Mouse (Mus musculus) ES-E14 (cell line): ENCODE measurements at regions not wholly inside any gene's neighbourhood (a gene's known extent, or its start where the extent isn't known, plus 50 kb on each side); places are given as distances from the start of the nearest gene placed in this dataset.

Experiments used
- DNase-seq: peaks from one replicate; pipeline ENCODE4 v3.0.0-alpha.2; 2013; ENCODE audit warnings: low read depth, low spot score
- H3K27ac ChIP-seq: 2 replicates; pipeline ENCODE4 v1.5.1; 2012; ENCODE audit warnings: low read depth, mild to moderate bottlenecking, low read length, moderate library complexity, mixed read lengths; ENCODE audit not compliant: poor library complexity, insufficient read depth, severe bottlenecking
- H3K36me3 ChIP-seq: 2 replicates; pipeline ENCODE4 v1.6.1; 2012; ENCODE audit warnings: mild to moderate bottlenecking, low read length, moderate library complexity, mixed read lengths; ENCODE audit not compliant: control insufficient read depth, poor library complexity, insufficient read depth, severe bottlenecking
- H3K4me1 ChIP-seq, 2 experiments: fragments of 150-350 bp in 1 of 2; sonication (generic) in 1 of 2; 2 replicates each; pipeline ENCODE4 v1.6.1; 2012; ENCODE audit warnings: low read length in 2 of 2, mild to moderate bottlenecking in 1 of 2, mixed read lengths in 1 of 2; ENCODE audit not compliant: control insufficient read depth in 2 of 2, insufficient read depth in 2 of 2, poor library complexity in 1 of 2
- H3K4me3 ChIP-seq, 2 experiments: fragments of 150-350 bp in 1 of 2; sonication (generic) in 1 of 2; 2 replicates each; pipeline ENCODE4 v1.5.1; 2012; ENCODE audit warnings: low read length in 2 of 2, low read depth in 1 of 2, mild to moderate bottlenecking in 1 of 2, mixed read lengths in 1 of 2; ENCODE audit not compliant: insufficient read depth in 1 of 2, poor library complexity in 1 of 2, severe bottlenecking in 1 of 2
- H3K9ac ChIP-seq: 2 replicates; pipeline ENCODE4 v1.6.1; 2012; ENCODE audit warnings: low read depth, mild to moderate bottlenecking, low read length, mixed read lengths; ENCODE audit not compliant: poor library complexity, insufficient read depth, severe bottlenecking
- H3K9me3 ChIP-seq: fragments of 150-350 bp; sonication (generic); 2 replicates; pipeline ENCODE4 v1.6.1; 2012; ENCODE audit warnings: low read depth, mild to moderate bottlenecking, low read length; ENCODE audit not compliant: control insufficient read depth, insufficient read depth
- CHD2 ChIP-seq: IDR thresholded peaks from 2 replicates; pipeline ENCODE4 v1.6.1; 2014; ENCODE audit warnings: mild to moderate bottlenecking, low read depth, low read length, inconsistent platforms
- HCFC1 ChIP-seq: IDR thresholded peaks from 2 replicates; pipeline ENCODE4 v1.6.1; 2012; ENCODE audit warnings: low read length, inconsistent platforms, borderline replicate concordance; ENCODE audit not compliant: insufficient read depth
- MAFK ChIP-seq: IDR thresholded peaks from 2 replicates; pipeline ENCODE4 v1.6.1; 2014; ENCODE audit warnings: mild to moderate bottlenecking, low read depth, low read length, inconsistent platforms; ENCODE audit not compliant: insufficient read depth
- ZC3H11A ChIP-seq: IDR thresholded peaks from 2 replicates; pipeline ENCODE4 v1.6.1; 2012; ENCODE audit warnings: low read depth, mild to moderate bottlenecking, inconsistent platforms, low read length, borderline replicate concordance
- ZNF384 ChIP-seq: IDR thresholded peaks from 2 replicates; pipeline ENCODE4 v1.6.1; 2012; ENCODE audit warnings: low read depth, low read length, inconsistent platforms
- in situ Hi-C, 2 experiments: fragments of 600-800 bp; cut with MboI; formaldehyde crosslinking; loops; one replicate each; pipeline ENCODE4 v1.15.1; 2025; ENCODE audit warnings: low sequenced_read_pairs in 2 of 2, inconsistent platforms in 1 of 2; ENCODE audit not compliant: unreplicated experiment in 2 of 2

- in situ Hi-C loops, result no loop called here
- no peaks in the 10 kb centered on the region for H3K9me3 ChIP-seq
- TF ChIP-seq MAFK, result no peak
- no peak for TF ChIP-seq CHD2
- no peak for TF ChIP-seq ZNF384
- TF ChIP-seq ZC3H11A, result no peak
- no peak for TF ChIP-seq HCFC1
- H3K4me1 ChIP-seq, result no peaks in the 10 kb centered on the region
- H3K9ac ChIP-seq, result no peak overlapping the region
- H3K36me3 ChIP-seq, result no peaks in the 10 kb centered on the region
- H3K27ac ChIP-seq, result no peak overlapping the region
- H3K4me3 ChIP-seq, result no peak overlapping the region
- DNase-seq, result no peak
Observed at GRCm38 (mm10) chr3:60773383-60773782, 229.2 kb upstream of the P2ry1 start.

GRCm38 (mm10) chr3:60785137-60785875 is 217.3 kb upstream of the P2ry1 start:
- H3K36me3 ChIP-seq, result no peaks in the 10 kb centered on the region
- no peak for DNase-seq
- in situ Hi-C loops, result no loop called here

GRCm38 (mm10) chr3:60787989-60788388 is 214.6 kb upstream of the P2ry1 start:
- no peak for DNase-seq
- Histone ChIP-seq H3K9me3 (no peaks in the 10 kb centered on the region), H3K4me1 (no peaks in the 10 kb centered on the region; a peak in 1 of 4 replicates), H3K9ac (no peak overlapping the region), H3K36me3 (no peaks in the 10 kb centered on the region), H3K4me3 (no peak overlapping the region), H3K27ac (no peak overlapping the region)
- in situ Hi-C loops, result no loop called here
- TF ChIP-seq ZNF384 (no peak), MAFK (no peak)

More at GRCm38 (mm10) chr3:60785137-60785875, 217.3 kb upstream of the P2ry1 start:
- Histone ChIP-seq H3K4me3 (no peak overlapping the region), H3K9ac (no peak overlapping the region), H3K4me1 (no peaks in the 10 kb centered on the region; a peak in 1 of 4 replicates), H3K27ac (no peak overlapping the region), H3K9me3 (no peaks in the 10 kb centered on the region)
- TF ChIP-seq MAFK (no peak), ZNF384 (no peak), ZC3H11A (no peak), HCFC1 (no peak), CHD2 (no peak)

- no peak for DNase-seq
- in situ Hi-C loops, result no loop called here
- H3K36me3 ChIP-seq, result no peaks in the 10 kb centered on the region
Observed at GRCm38 (mm10) chr3:60789441-60789840, 213.2 kb upstream of the P2ry1 start.

GRCm38 (mm10) chr3:60792166-60792565 is 210.4 kb upstream of the P2ry1 start:
- Histone ChIP-seq H3K4me1 (peaks cover 2% of the 10 kb centered on the region in 2 experiments; a peak in 2 of 4 replicates), H3K36me3 (no peaks in the 10 kb centered on the region), H3K9me3 (no peaks in the 10 kb centered on the region), H3K4me3 (no peak overlapping the region), H3K9ac (no peak overlapping the region), H3K27ac (no peak overlapping the region)
- TF ChIP-seq CHD2, result no peak
- no peak for TF ChIP-seq HCFC1
- no peak for TF ChIP-seq MAFK
- no peak for TF ChIP-seq ZC3H11A
- no peak for TF ChIP-seq ZNF384
- DNase-seq, result no peak
- in situ Hi-C loops, result no loop called here

More at GRCm38 (mm10) chr3:60789441-60789840, 213.2 kb upstream of the P2ry1 start:
- TF ChIP-seq CHD2 (no peak), HCFC1 (no peak)
- Histone ChIP-seq H3K27ac (no peak overlapping the region), H3K4me3 (no peak overlapping the region), H3K9me3 (no peaks in the 10 kb centered on the region), H3K4me1 (no peaks in the 10 kb centered on the region; a peak in 1 of 4 replicates), H3K9ac (no peak overlapping the region)
